In the genomic region with DNA sequence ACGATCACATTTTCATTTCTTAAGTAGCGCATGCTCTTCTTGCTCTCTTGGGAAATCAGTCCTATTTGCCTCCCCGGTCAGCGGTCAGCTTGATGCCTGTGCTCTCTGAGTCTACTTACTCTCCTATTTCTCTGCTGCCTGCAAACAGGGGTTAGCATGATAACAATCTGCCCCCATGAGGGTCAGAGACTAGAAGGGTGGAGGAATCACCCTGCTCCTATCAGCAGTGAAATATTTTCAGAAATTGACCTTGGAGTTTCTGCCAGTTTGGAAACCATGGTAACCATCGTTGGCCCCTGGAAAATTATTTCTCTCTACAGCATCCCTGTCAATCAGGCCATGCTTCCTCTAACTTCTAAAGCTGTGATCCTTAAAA, we compare ENCODE assay signal across 21 mouse cellular contexts. TPM values are rescaled to one million over a fixed set of nuclear protein-coding genes. Genes with fewer than 3 reads are reported as not detected.
DNase-seq lines count a peak whose midpoint lies in the region; ATAC-seq and TF ChIP-seq lines count a peak whose summit lies in the region.
"Had no signal": no experiment of that assay in that cellular context is flagged by ENCODE, and none has a peak within 500 bp of the region (broad histone marks: within the 10 kb centered on the region; RNA-seq: fewer than 3 reads in every experiment).

No protein-coding gene starts in this region.

- DNase-seq in hindbrain, embryonic 10.5 days (ENCODE audit: low spot score) = no peak
- DNase-seq in forebrain, embryonic 14.5 days (ENCODE audit: low spot score) = no peak
- DNase-seq in forebrain, postnatal 0 days = no peak
- DNase-seq in frontal cortex, postnatal 10 days (ENCODE audit: low spot score in 2 of 2) = no peak
- DNase-seq: adrenal gland, postnatal 10 days; cerebellum, adult 9-10 months; liver, embryonic 13.5 days had no signal

- H3K9ac ChIP-seq in hindbrain, embryonic 16.5 days (ENCODE audit: low read depth, low read length) = no peak overlapping the region
- no peak overlapping the region for H3K9ac ChIP-seq in forebrain, embryonic 14.5 days (ENCODE audit: low read length)
- H3K9ac ChIP-seq in forebrain, postnatal 0 days = no peak overlapping the region
- H3K9ac ChIP-seq in midbrain, embryonic 12.5 days (replicated peaks) = no peak overlapping the region
- H3K9ac ChIP-seq: intestine, embryonic 15.5 days; liver, embryonic 13.5 days; stomach, embryonic 15.5 days had no signal

- no peaks in the 10 kb centered on the region for H3K36me3 ChIP-seq in hindbrain, embryonic 10.5 days
- H3K36me3 ChIP-seq in hindbrain, embryonic 16.5 days (ENCODE audit: control insufficient read depth, insufficient read depth, low read length) = no peaks in the 10 kb centered on the region
- H3K36me3 ChIP-seq in forebrain, embryonic 14.5 days (ENCODE audit: control insufficient read depth, insufficient read depth, low read length) = no peaks in the 10 kb centered on the region
- no peaks in the 10 kb centered on the region for H3K36me3 ChIP-seq in forebrain, postnatal 0 days (ENCODE audit: insufficient read depth)
- no peaks in the 10 kb centered on the region for H3K36me3 ChIP-seq in midbrain, embryonic 12.5 days
- H3K36me3 ChIP-seq: G1E; intestine, embryonic 15.5 days; limb, embryonic 10.5 days; liver, embryonic 13.5 days; stomach, embryonic 15.5 days had no signal

- WGBS in hindbrain, embryonic 10.5 days = 73% methylated on average over 5 of the region's 5 CpGs
- 53% methylated on average over 5 of the region's 5 CpGs for WGBS in hindbrain, embryonic 16.5 days
- 83% methylated on average over 5 of the region's 5 CpGs for WGBS in forebrain, embryonic 14.5 days
- 70% methylated on average over 5 of the region's 5 CpGs for WGBS in forebrain, postnatal 0 days
- WGBS in midbrain, embryonic 12.5 days = 55% methylated on average over 5 of the region's 5 CpGs

- peak overlapping the region; percentile 73 for H3K27ac ChIP-seq in hindbrain, embryonic 10.5 days
- H3K27ac ChIP-seq in hindbrain, embryonic 16.5 days (ENCODE audit: low read depth, low read length) = no peak overlapping the region
- 0 out of 2 replicates have a peak overlapping the region, but pooled peaks have one; percentile 30 for H3K27ac ChIP-seq in forebrain, embryonic 14.5 days (ENCODE audit: low read depth, low read length)
- no peak overlapping the region for H3K27ac ChIP-seq in forebrain, postnatal 0 days (ENCODE audit: low read depth, low read length)
- H3K27ac ChIP-seq in midbrain, embryonic 12.5 days (replicated peaks) = peak overlapping the region; percentile 72
- H3K27ac ChIP-seq: intestine, embryonic 15.5 days; limb, embryonic 10.5 days; liver, embryonic 13.5 days; stomach, embryonic 15.5 days had no signal

- H3K4me2 ChIP-seq in hindbrain, embryonic 16.5 days (ENCODE audit: low read length) = no peak overlapping the region
- no peak overlapping the region for H3K4me2 ChIP-seq in forebrain, embryonic 14.5 days (ENCODE audit: low read length)
- no peak overlapping the region for H3K4me2 ChIP-seq in forebrain, postnatal 0 days (ENCODE audit: low read depth)
- H3K4me2 ChIP-seq in midbrain, embryonic 12.5 days (replicated peaks) = no peak overlapping the region
- H3K4me2 ChIP-seq: intestine, embryonic 15.5 days; liver, embryonic 13.5 days; stomach, embryonic 15.5 days had no signal

- H3K4me1 ChIP-seq in hindbrain, embryonic 10.5 days (replicated peaks) = peaks cover 30% of the 10 kb centered on the region
- H3K4me1 ChIP-seq in hindbrain, embryonic 16.5 days (ENCODE audit: control insufficient read depth, insufficient read depth, low read depth, low read length) = peaks cover 3% of the 10 kb centered on the region; the same call in 1 of the 2 replicates
- peaks cover 6% of the 10 kb centered on the region; the same call in 1 of the 2 replicates for H3K4me1 ChIP-seq in forebrain, embryonic 14.5 days (ENCODE audit: control insufficient read depth, insufficient read depth, low read length)
- 0 out of 2 replicates have a peak, but pooled peaks cover 3% of the 10 kb centered on the region for H3K4me1 ChIP-seq in forebrain, postnatal 0 days (ENCODE audit: insufficient read depth)
- H3K4me1 ChIP-seq in midbrain, embryonic 12.5 days = peaks cover 21% of the 10 kb centered on the region
- H3K4me1 ChIP-seq: liver, embryonic 13.5 days; stomach, embryonic 15.5 days had no signal

- H3K4me3 ChIP-seq in hindbrain, embryonic 10.5 days = no peak overlapping the region
- H3K4me3 ChIP-seq in hindbrain, embryonic 16.5 days (ENCODE audit: low read length) = no peak overlapping the region
- H3K4me3 ChIP-seq in forebrain, embryonic 14.5 days (ENCODE audit: low read depth, low read length) = no peak overlapping the region
- no peak overlapping the region for H3K4me3 ChIP-seq in forebrain, postnatal 0 days (ENCODE audit: low read depth, low read length)
- H3K4me3 ChIP-seq in midbrain, embryonic 12.5 days = no peak overlapping the region
- H3K4me3 ChIP-seq: intestine, embryonic 15.5 days; limb, embryonic 10.5 days; liver, embryonic 13.5 days; stomach, embryonic 15.5 days had no signal

- peaks cover 2% of the 10 kb centered on the region; the same call in 1 of the 2 replicates for H3K27me3 ChIP-seq in hindbrain, embryonic 10.5 days (ENCODE audit: insufficient read depth, poor library complexity, severe bottlenecking)
- no peaks in the 10 kb centered on the region for H3K27me3 ChIP-seq in hindbrain, embryonic 16.5 days (replicated peaks; ENCODE audit: control insufficient read depth, insufficient read depth, low read length)
- no peaks in the 10 kb centered on the region for H3K27me3 ChIP-seq in forebrain, embryonic 14.5 days (replicated peaks; ENCODE audit: control insufficient read depth, insufficient read depth, low read length)
- H3K27me3 ChIP-seq in forebrain, postnatal 0 days (ENCODE audit: insufficient read depth, low read length) = no peaks in the 10 kb centered on the region
- no peaks in the 10 kb centered on the region; the same call in 1 of the 2 replicates for H3K27me3 ChIP-seq in midbrain, embryonic 12.5 days
- H3K27me3 ChIP-seq: intestine, embryonic 15.5 days; liver, embryonic 13.5 days; stomach, embryonic 15.5 days had no signal

- no peak for TF ChIP-seq CTCF in forebrain, postnatal 0 days (IDR thresholded peaks at IDR 0.05; ENCODE audit: low read depth)

- ATAC-seq in hindbrain, embryonic 16.5 days = no peak
- ATAC-seq in forebrain, embryonic 14.5 days = no peak
- ATAC-seq in forebrain, postnatal 0 days = peak; percentile 38; the same call in 1 of the 2 replicates
- ATAC-seq in midbrain, embryonic 12.5 days (ENCODE audit: low FRiP score, low read depth) = no peak
- ATAC-seq in megakaryocyte-erythroid progenitor cell, adult 5-6 weeks (replicated peaks; ENCODE audit: low FRiP score, low TSS enrichment, poor library complexity, severe bottlenecking) = no peak
- ATAC-seq: intestine, embryonic 15.5 days had no signal

- no peaks in the 10 kb centered on the region for H3K9me3 ChIP-seq in hindbrain, embryonic 10.5 days
- H3K9me3 ChIP-seq in hindbrain, embryonic 16.5 days (ENCODE audit: control insufficient read depth, low read length) = no peaks in the 10 kb centered on the region
- H3K9me3 ChIP-seq in forebrain, embryonic 14.5 days (replicated peaks; ENCODE audit: control insufficient read depth, low read length) = no peaks in the 10 kb centered on the region
- no peaks in the 10 kb centered on the region for H3K9me3 ChIP-seq in forebrain, postnatal 0 days (ENCODE audit: low read length)
- no peaks in the 10 kb centered on the region for H3K9me3 ChIP-seq in midbrain, embryonic 12.5 days
- H3K9me3 ChIP-seq: intestine, embryonic 15.5 days; limb, embryonic 10.5 days; liver, embryonic 13.5 days; stomach, embryonic 15.5 days had no signal

RNA-seq across cellular contexts. Expression of a gene that starts 26.5 kb away (rescaled TPM):
- not detected in 2 replicates for polyA plus RNA-seq in hindbrain, embryonic 10.5 days (2016; fragmentation: Nextera tagmentation; extraction: Ambion mirVana)
- polyA plus RNA-seq in hindbrain, embryonic 16.5 days (2015; fragmentation: Nextera tagmentation; extraction: Ambion mirVana) = not detected in 2 replicates
- polyA plus RNA-seq in forebrain, embryonic 14.5 days (2014; fragmentation: Nextera tagmentation; extraction: Ambion mirVana) = not detected in 2 replicates
- not detected in 2 replicates for total RNA-seq in forebrain, postnatal 0 days (2014; rRNA removed)
- not detected in 2 replicates for polyA plus RNA-seq in forebrain, postnatal 0 days (2015; fragmentation: Nextera tagmentation; extraction: Ambion mirVana)
- not detected in 2 replicates for polyA plus RNA-seq in midbrain, embryonic 12.5 days (2016; fragmentation: Nextera tagmentation; extraction: Ambion mirVana)
- total RNA-seq in megakaryocyte-erythroid progenitor cell, adult 5-6 weeks (2014; fragmentation: Nextera tagmentation) = not detected in 2 replicates
- not detected in 2 replicates for total RNA-seq in megakaryocyte-erythroid progenitor cell, adult 5-6 weeks (2017)
- total RNA-seq: adrenal gland, postnatal 10 days; G1E; heart, postnatal 10 days; megakaryocyte, adult 5-6 weeks had no signal
- polyA plus RNA-seq: embryonic facial prominence, embryonic 14.5 days; G1E; gonadal fat pad, adult 2 months; intestine, embryonic 15.5 days; large intestine, adult 2 months; limb, embryonic 10.5 days; liver, embryonic 13.5 days; small intestine, adult 2 months; stomach, embryonic 15.5 days; thymus, postnatal 0 days had no signal

Comparison
In these comparisons a context has a peak if more than half of its experiments do, and no peak if none do; other contexts are left out.
1. H3K27ac ChIP-seq: peak in hindbrain, embryonic 10.5 days (single experiment), forebrain, embryonic 14.5 days (single experiment) and midbrain, embryonic 12.5 days (single experiment); none in hindbrain, embryonic 16.5 days (single experiment) and forebrain, postnatal 0 days (single experiment).